Mouse (Mus musculus) T-cell, adult 2 months (primary cell): ENCODE measurements around the gene Lgals7.
"Not testable (repeated sequence)": the region's sequence is repeated elsewhere in the genome, so short reads cannot be mapped to it uniquely, and the experiment has no call there.

Experiments used
- DNase-seq: peaks from one replicate; pipeline ENCODE4 v3.0.0; 2022; ENCODE audit warnings: low spot score

Lgals7 gene

DNA sequence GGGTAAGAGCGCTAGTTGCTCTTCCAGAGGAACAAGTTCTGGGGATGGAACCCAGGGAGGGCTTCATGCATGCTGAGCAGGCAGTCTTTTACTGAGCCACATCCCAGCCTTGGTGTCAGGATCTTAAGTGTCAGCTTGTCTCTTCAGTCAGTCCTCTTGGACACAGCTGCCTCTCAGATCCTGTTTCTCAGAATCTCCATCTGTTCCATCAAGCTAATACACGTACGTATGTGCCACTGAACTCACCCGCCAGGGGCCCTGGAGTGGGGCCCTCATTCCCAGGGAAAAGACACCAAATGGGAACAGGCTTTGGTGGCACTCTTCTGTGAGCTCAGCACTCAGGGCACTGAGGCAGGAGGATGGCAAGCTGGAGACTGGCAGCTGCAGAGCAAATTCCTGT is 14.2 kb downstream of the Lgals7 start:
- DNase-seq, result no peak

DNA sequence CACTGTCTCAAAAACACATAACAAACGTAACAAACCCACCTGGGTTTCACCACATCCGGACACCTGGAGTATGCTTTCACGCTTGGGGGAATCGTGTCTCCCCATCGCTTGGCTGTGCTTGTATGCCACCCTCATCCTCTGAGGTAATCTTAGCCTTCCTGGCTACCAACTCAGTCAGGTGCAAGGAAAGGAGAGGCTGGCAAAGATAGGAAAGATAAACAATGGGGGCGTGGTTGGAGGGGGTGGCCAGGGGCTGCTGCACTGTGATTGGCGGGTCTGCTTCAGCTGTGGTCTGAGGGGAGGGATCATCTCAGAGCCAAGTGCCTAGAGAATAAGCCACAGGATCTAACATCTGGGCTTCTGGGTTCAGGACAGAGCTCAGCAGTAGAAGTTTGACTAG is 16.0 kb downstream of the Lgals7 start:
- DNase-seq, result no peak

- no peak for DNase-seq
Observed at GRCm38 (mm10) chr7:28880554-28880953, 16.9 kb downstream of the Lgals7 start.

DNA sequence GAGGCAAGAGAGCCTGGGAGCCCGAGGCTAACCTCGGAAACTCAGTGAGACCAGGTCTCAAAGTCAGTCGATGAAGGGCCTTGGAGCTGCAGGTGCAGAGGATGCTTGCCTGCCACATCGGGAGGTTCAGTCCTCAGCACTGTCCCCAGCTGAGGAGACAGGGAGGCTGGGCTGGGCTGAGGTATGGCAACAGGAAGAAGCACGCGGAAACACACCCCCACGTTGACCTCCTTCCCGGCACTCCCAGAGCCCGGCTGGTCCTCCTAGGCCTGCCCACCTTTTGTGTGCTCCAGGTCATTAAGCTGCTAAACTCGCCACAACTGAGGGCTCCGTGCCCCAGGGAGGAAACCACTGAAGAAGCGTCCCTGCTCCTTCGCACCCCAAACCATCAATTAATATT is 17.5 kb downstream of the Lgals7 start, which contains the start of gene Capn12:
TSS of gene Capn12 (plus strand) at position 224 of the 400 bp plus-strand sequence.
- no peak for DNase-seq

DNA sequence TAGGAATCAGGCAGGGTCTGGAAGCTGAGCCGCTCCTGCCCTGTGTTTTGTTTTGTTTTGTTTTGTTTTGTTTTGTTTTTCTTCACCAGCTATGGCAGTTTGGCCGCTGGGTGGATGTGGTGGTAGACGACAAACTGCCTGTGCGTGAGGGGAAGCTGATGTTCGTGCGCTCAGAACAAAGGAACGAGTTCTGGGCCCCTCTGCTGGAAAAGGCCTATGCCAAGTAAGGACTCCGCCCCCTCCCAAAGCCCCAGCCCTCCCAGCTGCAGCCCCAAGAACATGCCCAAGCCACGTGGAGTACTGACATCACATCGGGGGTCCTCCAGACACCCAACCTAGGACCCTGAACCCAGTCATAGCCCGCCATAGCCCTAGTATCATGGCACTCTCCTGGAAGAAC is 19.4 kb downstream of the Lgals7 start:
- DNase-seq, result no peak

- DNase-seq, result not testable (repeated sequence)
Observed at GRCm38 (mm10) chr7:28883704-28884103, 20.1 kb downstream of the Lgals7 start.

- DNase-seq, result no peak
Observed at GRCm38 (mm10) chr7:28886486-28886885, 22.8 kb downstream of the Lgals7 start.

- no peak for DNase-seq
Observed at GRCm38 (mm10) chr7:28888701-28889161, 25.1 kb downstream of the Lgals7 start.

GRCm38 (mm10) chr7:28892601-28893000 is 28.9 kb downstream of the Lgals7 start:
- DNase-seq, result no peak

DNA sequence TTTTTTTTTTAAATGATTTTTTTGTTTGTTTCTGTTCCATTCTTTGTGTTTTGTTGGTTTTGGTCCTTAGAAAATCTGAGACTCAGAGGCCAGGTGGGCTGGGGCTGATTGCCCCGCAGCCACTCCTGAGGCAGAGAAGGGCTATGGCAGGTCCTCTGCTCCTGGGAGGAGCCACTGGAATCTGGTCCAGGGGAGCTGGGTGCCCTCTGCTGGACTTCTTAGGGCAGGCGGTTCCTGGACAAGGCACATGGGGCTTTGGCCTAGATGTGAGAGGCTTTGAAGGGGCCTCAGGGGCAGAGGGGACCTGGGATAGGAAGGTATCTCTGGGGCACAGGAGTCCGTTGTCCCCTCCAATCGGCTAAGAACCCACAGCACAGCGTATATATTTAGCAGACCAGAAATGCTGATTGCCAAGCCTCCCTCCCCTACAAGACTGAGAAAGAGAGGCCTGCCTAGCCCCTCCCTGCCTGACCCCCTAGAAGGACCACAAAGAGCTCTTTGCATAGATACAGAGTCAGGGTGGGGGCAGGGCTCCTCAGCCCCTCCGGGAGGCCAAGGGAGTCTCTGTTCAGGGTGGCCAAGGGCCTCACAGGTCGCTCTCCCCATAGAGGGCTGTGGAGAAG is 30.1 kb downstream of the Lgals7 start:
- no peak for DNase-seq

DNA sequence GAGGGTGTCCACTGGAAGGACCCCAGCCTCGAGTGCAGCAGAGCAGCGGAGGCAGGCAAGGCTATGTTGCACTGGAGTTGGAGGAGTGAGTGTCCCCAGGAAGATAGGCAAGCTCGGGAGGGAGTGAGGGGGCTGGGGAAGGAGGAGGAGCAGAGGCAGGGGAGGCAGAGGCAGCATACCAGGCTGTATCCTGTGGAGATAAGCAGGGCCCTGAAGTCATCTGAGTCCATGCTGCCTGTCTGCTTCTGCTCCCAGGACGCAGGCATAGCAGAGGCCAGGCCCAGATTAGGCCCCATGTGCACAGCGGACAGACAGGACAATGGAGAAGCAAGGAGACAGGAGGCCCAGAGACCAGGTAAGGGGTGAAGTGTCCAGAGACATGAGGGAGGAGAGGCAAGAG is 31.3 kb downstream of the Lgals7 start:
- no peak for DNase-seq

DNA sequence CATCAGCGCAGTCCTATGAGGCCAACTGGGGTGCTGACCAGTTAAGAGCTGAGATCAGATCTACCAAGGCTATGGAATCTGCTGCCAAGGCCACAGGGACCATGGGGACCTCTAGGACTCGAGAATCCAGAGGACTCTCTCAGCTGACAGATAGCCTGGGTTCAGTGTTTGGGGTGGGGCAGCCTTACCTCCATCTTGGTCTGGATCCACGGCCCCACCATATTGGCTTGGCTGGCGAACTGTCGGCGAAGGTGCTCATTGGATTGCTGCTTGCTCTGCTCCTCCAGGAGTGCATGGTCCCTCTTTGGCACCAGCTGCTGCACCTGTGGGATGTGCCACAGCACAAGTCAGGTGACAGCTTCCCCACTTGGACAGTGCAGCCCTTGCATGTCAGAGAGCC is 34.0 kb downstream of the Lgals7 start:
- no peak for DNase-seq

GRCm38 (mm10) chr7:28899972-28900371 is 36.3 kb downstream of the Lgals7 start:
- no peak for DNase-seq

DNA sequence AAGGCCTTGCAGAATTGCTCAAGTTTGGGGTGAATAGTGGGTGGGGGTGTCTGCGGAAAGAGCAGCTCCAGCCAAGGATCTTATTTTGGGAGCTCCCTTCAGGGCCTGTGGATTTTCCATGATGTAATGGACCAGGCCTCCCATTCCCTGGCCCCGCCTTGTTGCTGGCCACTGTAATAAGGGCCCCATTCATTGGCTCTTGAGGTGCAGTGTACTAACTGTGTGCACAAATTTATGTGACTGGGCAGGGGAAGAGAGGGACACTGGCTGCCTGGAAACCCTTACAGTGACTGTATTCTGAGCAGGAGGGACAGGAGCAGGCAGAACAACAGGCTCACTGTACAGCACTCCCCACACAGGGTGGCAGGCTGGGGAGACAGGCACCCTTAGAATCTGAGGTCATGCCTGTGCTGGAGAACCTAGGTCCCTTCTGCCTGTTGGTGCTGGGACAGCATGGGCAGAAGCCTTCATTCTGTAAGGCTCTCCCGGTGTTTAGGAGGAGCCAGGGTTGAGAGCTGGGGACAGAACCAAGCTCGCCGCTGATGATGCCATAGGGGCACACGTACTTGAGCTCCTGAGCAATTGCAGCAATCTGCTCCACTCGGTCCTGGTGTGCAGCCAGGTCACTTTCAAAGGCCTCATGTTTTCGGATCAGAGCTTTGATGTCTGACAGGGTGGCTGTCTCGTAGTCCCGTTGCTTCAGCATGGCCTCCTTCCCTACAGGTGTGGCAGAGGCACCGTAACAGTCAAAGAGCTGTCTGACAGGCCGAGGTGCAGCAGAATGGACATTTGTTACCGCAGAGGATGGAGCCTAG is 37.9 kb downstream of the Lgals7 start:
- no peak for DNase-seq

GRCm38 (mm10) chr7:28902180-28902579 is 38.5 kb downstream of the Lgals7 start:
- DNase-seq, result no peak

DNA sequence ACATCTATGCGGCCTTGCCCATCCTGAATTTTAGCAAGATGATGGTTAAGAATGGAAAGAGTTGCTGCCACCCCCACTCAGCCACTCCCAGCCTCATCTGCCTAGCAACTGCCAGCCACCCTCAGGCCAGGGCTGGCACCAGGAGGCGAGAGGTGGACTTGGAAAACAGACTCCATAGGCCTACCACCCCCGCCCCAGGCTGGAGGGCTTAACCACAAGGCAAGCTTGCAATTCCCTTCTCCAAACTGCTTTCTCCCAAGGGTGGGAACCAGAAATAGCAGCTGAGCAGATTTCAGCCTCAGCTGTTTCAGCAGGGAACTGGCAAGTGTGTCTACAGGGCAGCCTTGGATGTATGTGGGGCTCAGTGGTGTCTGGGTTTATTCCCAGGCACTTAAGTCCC is 39.2 kb downstream of the Lgals7 start:
- DNase-seq, result no peak

DNA sequence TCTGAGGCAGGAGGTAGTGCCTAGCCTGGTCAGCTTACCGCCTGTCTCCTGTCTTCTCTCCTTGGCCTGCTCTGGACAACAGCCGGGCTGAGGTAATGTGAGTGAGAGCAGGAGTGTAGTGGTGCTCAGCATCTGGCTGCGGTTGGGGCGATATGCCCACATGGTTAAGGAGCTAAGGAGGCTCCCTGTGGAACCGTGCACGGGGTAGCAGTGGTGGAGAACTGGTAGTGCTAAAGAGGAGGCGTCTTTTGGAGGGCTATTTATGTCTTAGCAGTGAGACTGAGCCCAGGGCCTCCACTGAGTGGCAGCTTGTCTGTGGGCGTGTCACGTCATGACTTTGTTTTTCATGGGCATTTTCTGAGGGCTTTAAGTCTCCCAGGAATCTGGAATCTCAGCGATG is 40.1 kb downstream of the Lgals7 start:
- DNase-seq, result no peak

GRCm38 (mm10) chr7:28907195-28907594 is 43.5 kb downstream of the Lgals7 start:
- DNase-seq, result no peak

DNA sequence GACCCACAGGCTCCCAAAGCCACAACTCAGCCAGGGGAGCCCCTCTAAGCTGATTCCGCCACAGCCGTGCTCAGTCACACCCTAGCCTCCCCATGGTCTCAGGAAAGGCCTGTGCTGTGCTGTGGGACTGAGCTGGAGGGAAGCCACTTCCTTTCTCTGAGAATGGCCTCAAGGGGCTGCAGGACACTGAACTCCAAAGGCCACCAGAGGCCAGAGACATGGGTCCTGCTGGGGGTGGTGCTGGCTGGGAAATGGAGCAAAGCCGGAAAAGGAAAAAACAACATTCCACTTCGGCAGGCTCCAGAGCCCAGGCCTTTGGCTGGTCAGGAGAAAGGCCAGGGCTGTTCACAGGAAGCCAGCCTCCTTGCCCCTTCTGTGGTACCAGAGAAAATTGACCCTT is 48.0 kb downstream of the Lgals7 start:
- no peak for DNase-seq

DNA sequence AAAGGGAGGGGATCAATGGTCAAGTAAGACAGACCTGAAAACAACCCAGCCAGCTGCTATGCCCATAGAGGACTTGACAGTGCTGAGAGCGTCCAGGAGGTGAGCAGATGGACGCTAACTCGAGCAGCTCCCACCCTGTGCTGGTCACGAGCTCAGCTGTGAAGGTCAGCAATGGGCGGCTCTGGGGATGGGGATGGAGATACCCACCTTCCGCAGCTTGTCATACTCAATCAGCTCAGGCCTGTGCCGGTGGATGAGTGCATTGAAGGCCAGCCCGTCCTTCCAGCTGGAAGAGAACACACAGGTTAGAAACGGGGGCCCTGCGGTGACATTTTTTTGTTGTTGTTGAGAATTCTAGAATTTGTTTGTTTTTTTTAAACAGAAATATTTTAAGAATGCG is 49.5 kb downstream of the Lgals7 start:
- no peak for DNase-seq
